Mouse (Mus musculus): ENCODE measurements at regions not wholly inside any gene's neighbourhood (a gene's known extent, or its start where the extent isn't known, plus 50 kb on each side); places are given as distances from the start of the nearest gene placed in this dataset.

DNA sequence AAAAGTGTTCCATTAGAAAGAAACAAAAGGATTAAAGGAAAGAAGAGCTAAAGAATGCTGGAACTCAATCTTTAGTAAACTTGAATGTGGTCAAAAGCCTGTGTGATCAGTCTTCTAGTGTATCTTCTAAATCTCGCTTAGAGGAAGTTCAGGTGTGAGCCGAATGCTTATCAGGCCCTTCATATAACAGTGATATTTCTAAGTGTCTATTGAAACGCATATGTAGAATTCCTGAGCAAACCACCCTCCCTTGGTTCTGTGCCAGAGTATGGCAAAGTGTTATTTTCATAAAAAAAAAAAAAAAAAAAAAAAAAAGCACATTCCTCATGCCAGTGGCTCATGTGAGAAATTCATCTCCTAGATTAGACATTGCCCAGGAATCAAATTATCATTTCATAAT is 681.2 kb downstream of the Hdgfl1 start:
- peak; percentile 77; the same call in 1 of the 2 replicates for ATAC-seq (ENCODE audit: low read depth)
- Histone ChIP-seq H3K27ac (ENCODE audit: low read length) (no peak overlapping the region), H3K36me3 (ENCODE audit: control insufficient read depth, insufficient read depth, low read length) (no peaks in the 10 kb centered on the region), H3K4me2 (ENCODE audit: low read depth, low read length) (no peak overlapping the region), H3K4me1 (replicated peaks; ENCODE audit: control insufficient read depth, insufficient read depth, low read length) (no peaks in the 10 kb centered on the region), H3K9ac (ENCODE audit: low read length) (no peak overlapping the region), H3K9me3 (ENCODE audit: control insufficient read depth, low read length) (no peaks in the 10 kb centered on the region), H3K27me3 (ENCODE audit: control insufficient read depth, insufficient read depth, low read depth, low read length) (no peaks in the 10 kb centered on the region), H3K4me3 (ENCODE audit: low read length) (no peak overlapping the region)
- 34% methylated on average over 3 of the region's 3 CpGs for WGBS

DNA sequence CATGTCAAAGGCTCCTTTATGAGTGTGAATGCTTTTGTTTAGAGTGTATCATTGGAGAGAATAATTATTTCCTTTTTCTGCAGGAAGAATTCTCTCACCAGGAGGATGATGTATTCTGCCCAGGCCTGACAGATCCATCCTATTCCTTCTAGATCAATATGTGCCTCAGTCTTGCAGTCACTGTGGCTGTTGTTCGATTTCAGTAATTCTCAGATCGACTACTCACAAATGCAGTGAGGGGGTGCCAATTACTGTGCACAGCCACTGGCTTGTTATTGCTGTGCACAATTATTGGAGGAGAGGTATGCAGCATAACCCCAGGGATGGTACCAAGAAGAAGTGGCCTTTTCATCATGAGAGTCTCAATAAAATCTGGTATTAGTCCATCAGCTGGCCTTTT is 689.2 kb downstream of the Hdgfl1 start:
- Histone ChIP-seq H3K9me3 (ENCODE audit: control insufficient read depth, low read length) (no peaks in the 10 kb centered on the region), H3K27ac (ENCODE audit: low read length) (no peak overlapping the region), H3K36me3 (ENCODE audit: control insufficient read depth, insufficient read depth, low read length) (no peaks in the 10 kb centered on the region), H3K4me2 (ENCODE audit: low read depth, low read length) (no peak overlapping the region), H3K4me3 (ENCODE audit: low read length) (no peak overlapping the region), H3K27me3 (ENCODE audit: control insufficient read depth, insufficient read depth, low read depth, low read length) (no peaks in the 10 kb centered on the region), H3K4me1 (replicated peaks; ENCODE audit: control insufficient read depth, insufficient read depth, low read length) (no peaks in the 10 kb centered on the region), H3K9ac (ENCODE audit: low read length) (no peak overlapping the region)
- no peak for ATAC-seq (ENCODE audit: low read depth)
- WGBS, result 87% methylated on average over 2 of the region's 2 CpGs

DNA sequence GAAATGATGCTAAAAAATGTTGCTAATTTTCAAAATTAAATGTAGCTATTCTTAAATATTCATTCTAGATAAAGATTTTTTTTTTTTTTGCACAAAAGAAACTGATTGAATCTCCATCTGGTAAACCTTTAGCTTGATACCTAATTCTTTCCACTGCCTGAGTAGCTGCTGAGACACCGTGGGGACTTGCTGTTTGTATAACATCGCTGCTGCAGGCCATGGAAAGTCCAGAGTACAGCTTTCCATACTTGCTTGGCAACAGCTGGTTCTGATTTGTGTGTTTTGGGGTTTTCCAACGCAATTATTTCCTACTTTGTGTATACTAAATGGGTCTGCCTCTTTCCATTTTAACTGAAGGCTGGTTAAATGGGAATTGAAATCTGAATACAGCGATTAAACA is 689.7 kb downstream of the Hdgfl1 start:
- no peak for ATAC-seq (ENCODE audit: low read depth)
- Histone ChIP-seq H3K27me3 (ENCODE audit: control insufficient read depth, insufficient read depth, low read depth, low read length) (no peaks in the 10 kb centered on the region), H3K27ac (ENCODE audit: low read length) (no peak overlapping the region), H3K4me3 (ENCODE audit: low read length) (no peak overlapping the region), H3K9ac (ENCODE audit: low read length) (no peak overlapping the region), H3K36me3 (ENCODE audit: control insufficient read depth, insufficient read depth, low read length) (no peaks in the 10 kb centered on the region), H3K4me1 (replicated peaks; ENCODE audit: control insufficient read depth, insufficient read depth, low read length) (no peaks in the 10 kb centered on the region), H3K4me2 (ENCODE audit: low read depth, low read length) (no peak overlapping the region), H3K9me3 (ENCODE audit: control insufficient read depth, low read length) (no peaks in the 10 kb centered on the region)
- 53% methylated on average over 4 of the region's 4 CpGs for WGBS

DNA sequence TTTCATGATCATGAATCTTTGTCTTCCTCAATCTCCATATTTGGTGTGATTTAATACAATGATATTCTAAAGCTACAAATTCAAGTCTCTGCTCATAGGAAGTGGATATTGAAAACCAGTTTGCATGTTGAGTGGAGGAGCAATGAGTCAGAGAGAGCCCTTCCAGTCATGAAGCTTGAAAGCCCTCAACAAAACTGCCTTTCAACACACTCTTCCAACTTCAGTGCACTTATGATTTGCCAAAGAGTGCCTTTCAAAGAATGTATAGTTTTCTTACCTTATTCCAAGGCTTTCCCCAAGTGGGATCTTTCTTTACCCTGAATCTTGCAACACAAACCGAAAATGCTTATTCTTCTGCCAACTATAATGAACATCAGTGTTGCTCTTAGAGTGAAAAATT is 690.6 kb downstream of the Hdgfl1 start:
- Histone ChIP-seq H3K4me2 (ENCODE audit: low read depth, low read length) (no peak overlapping the region), H3K27me3 (ENCODE audit: control insufficient read depth, insufficient read depth, low read depth, low read length) (no peaks in the 10 kb centered on the region), H3K9ac (ENCODE audit: low read length) (no peak overlapping the region), H3K9me3 (ENCODE audit: control insufficient read depth, low read length) (no peaks in the 10 kb centered on the region), H3K27ac (ENCODE audit: low read length) (peak overlapping the region; percentile 62), H3K36me3 (ENCODE audit: control insufficient read depth, insufficient read depth, low read length) (no peaks in the 10 kb centered on the region), H3K4me3 (ENCODE audit: low read length) (no peak overlapping the region), H3K4me1 (replicated peaks; ENCODE audit: control insufficient read depth, insufficient read depth, low read length) (no peaks in the 10 kb centered on the region)
- 70% methylated on average over 1 of the region's 1 CpGs for WGBS
- peak; percentile 51 for ATAC-seq (ENCODE audit: low read depth)

DNA sequence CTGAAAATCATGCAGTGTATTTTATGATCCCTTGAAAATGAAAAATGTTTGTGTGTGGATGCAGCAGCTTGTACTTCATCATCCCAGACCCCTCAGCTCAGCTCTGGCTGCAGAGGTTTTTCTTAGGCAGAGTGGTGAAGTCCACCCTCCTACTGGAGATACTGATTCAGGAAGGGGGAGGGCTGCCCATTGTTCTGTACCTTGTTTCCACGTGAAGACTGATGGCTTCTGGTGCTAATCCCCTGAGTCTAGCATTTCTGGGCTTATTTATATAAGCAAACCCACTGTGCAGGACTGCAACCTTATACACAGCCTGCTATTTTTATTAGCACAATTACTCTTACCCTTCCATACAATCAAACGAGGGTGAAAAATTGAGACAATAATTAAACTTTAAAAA is 708.6 kb downstream of the Hdgfl1 start:
- no peak for ATAC-seq (ENCODE audit: low read depth)
- no peaks in the 10 kb centered on the region for H3K9me3 ChIP-seq (ENCODE audit: control insufficient read depth, low read length)
- no peak overlapping the region for H3K4me2 ChIP-seq (ENCODE audit: low read depth, low read length)
- no peaks in the 10 kb centered on the region for H3K27me3 ChIP-seq (ENCODE audit: control insufficient read depth, insufficient read depth, low read depth, low read length)
- H3K9ac ChIP-seq (ENCODE audit: low read length), result no peak overlapping the region
- H3K4me3 ChIP-seq (ENCODE audit: low read length), result no peak overlapping the region
- no peaks in the 10 kb centered on the region for H3K36me3 ChIP-seq (ENCODE audit: control insufficient read depth, insufficient read depth, low read length)
- H3K27ac ChIP-seq (ENCODE audit: low read length), result no peak overlapping the region
- WGBS, result 33% methylated on average over 2 of the region's 2 CpGs
- H3K4me1 ChIP-seq (replicated peaks; ENCODE audit: control insufficient read depth, insufficient read depth, low read length), result no peaks in the 10 kb centered on the region

DNA sequence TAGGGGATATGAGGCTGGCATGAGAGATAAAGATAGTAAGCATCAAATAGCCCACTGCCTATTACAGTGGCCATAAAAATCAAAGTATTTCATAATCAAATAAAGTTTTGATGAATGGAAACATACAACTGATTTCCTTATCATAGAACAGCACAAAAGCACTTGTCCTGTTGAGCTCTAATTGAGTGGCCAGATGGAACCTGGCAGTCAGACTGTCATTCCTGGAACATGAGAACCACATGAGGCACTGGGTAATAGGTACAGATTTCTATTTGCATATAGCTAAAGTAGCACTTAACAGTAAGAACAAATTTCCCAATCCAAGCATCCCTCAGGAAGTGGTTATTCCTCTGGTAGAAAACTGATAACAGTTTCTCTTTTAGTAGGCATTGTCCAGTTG is 732.3 kb downstream of the Hdgfl1 start:
- Histone ChIP-seq H3K9me3 (ENCODE audit: control insufficient read depth, low read length) (no peaks in the 10 kb centered on the region), H3K27ac (ENCODE audit: low read length) (no peak overlapping the region), H3K4me1 (replicated peaks; ENCODE audit: control insufficient read depth, insufficient read depth, low read length) (no peaks in the 10 kb centered on the region), H3K27me3 (ENCODE audit: control insufficient read depth, insufficient read depth, low read depth, low read length) (no peaks in the 10 kb centered on the region), H3K4me2 (ENCODE audit: low read depth, low read length) (no peak overlapping the region), H3K4me3 (ENCODE audit: low read length) (no peak overlapping the region), H3K36me3 (ENCODE audit: control insufficient read depth, insufficient read depth, low read length) (no peaks in the 10 kb centered on the region), H3K9ac (ENCODE audit: low read length) (no peak overlapping the region)
- no peak for ATAC-seq (ENCODE audit: low read depth)

DNA sequence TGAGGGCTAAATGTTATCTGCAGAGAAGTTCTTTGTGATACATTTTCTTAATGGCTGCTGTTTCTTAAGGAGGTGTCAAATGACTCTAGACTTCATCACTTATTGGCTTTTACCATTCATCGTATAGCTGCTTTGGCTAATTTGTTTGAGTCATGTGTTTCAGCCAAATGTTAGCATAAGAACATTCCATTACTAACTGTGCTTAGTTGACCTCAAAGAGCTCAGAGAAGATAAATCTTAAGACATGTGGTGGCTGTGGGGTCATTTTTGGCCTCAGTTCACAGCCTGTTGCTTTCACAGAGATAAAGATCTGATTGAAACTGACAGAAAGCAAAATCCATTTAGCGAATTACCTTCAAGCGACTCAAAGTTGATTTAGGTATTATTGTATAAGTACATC is 743.6 kb downstream of the Hdgfl1 start:
- ATAC-seq (ENCODE audit: low read depth), result no peak
- no peaks in the 10 kb centered on the region for H3K36me3 ChIP-seq (ENCODE audit: control insufficient read depth, insufficient read depth, low read length)
- H3K27ac ChIP-seq (ENCODE audit: low read length), result no peak overlapping the region
- no peaks in the 10 kb centered on the region for H3K4me1 ChIP-seq (replicated peaks; ENCODE audit: control insufficient read depth, insufficient read depth, low read length)
- no peaks in the 10 kb centered on the region for H3K27me3 ChIP-seq (ENCODE audit: control insufficient read depth, insufficient read depth, low read depth, low read length)
- no peak overlapping the region for H3K4me2 ChIP-seq (ENCODE audit: low read depth, low read length)
- no peaks in the 10 kb centered on the region for H3K9me3 ChIP-seq (ENCODE audit: control insufficient read depth, low read length)
- H3K9ac ChIP-seq (ENCODE audit: low read length), result no peak overlapping the region
- no peak overlapping the region for H3K4me3 ChIP-seq (ENCODE audit: low read length)
- 26% methylated on average over 3 of the region's 3 CpGs for WGBS

DNA sequence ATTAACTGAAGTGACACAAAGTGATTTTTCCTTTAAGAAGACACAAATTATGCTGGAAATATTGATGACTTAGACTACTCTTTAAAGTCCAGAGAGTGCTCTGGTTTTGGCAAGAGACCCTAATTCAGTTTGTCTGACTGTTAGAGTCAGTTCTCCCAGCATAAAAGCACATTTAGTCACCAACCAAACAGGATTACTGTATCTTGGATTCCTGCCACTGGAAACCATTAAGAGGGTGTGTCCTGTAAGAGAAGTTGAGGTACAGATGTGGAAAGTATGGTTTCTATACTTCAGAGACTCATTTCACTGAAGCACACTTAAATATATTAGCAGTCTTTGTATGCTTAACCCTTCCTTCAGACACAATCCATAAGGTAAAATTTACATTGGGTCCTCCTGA is 745.3 kb downstream of the Hdgfl1 start:
- Histone ChIP-seq H3K27me3 (ENCODE audit: control insufficient read depth, insufficient read depth, low read depth, low read length) (no peaks in the 10 kb centered on the region), H3K4me2 (ENCODE audit: low read depth, low read length) (no peak overlapping the region), H3K9ac (ENCODE audit: low read length) (no peak overlapping the region), H3K36me3 (ENCODE audit: control insufficient read depth, insufficient read depth, low read length) (no peaks in the 10 kb centered on the region), H3K4me3 (ENCODE audit: low read length) (no peak overlapping the region), H3K27ac (ENCODE audit: low read length) (no peak overlapping the region), H3K9me3 (ENCODE audit: control insufficient read depth, low read length) (no peaks in the 10 kb centered on the region), H3K4me1 (replicated peaks; ENCODE audit: control insufficient read depth, insufficient read depth, low read length) (no peaks in the 10 kb centered on the region)
- no peak for ATAC-seq (ENCODE audit: low read depth)

DNA sequence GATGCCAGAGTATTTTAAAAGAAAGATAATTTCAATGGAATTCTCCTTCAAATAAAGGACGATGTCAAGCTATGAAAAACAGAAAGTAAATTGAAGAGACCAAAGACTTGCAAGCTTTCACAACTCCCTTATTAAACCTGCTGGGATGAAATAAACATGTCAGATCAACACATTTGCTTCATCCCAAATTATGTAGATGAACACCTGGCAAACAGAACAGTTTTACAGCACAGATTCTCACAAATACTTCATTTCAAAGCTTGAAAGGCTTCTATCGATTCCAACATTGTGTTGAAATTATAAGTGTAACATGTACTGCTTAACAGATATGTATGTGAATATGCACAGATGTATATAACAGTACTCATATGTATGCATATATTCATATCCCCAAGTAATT is 749.5 kb downstream of the Hdgfl1 start:
- H3K27ac ChIP-seq (ENCODE audit: low read length), result no peak overlapping the region
- no peak for ATAC-seq (ENCODE audit: low read depth)

DNA sequence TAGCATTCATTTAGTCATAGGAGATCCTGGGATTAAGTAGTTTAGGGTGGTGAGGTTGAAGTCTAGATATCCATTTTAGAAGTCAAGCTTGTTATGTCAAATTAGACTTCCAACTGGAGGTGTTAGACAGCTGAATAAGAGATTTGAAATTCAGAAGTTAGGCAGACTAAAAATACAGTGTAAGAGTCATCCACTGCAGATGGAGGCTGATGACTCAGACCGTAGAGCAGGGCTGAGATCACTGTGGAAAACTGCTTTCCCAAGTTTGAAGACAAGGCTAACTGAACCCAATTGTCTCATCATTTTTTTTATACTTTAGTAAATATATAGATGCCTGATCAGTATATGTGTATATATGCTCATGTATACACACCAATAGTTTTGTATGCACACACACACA is 738.8 kb upstream of the Nrsn1 start:
- Histone ChIP-seq H3K9me3 (ENCODE audit: control insufficient read depth, low read length) (no peaks in the 10 kb centered on the region), H3K36me3 (ENCODE audit: control insufficient read depth, insufficient read depth, low read length) (no peaks in the 10 kb centered on the region), H3K4me2 (ENCODE audit: low read depth, low read length) (no peak overlapping the region), H3K9ac (ENCODE audit: low read length) (no peak overlapping the region), H3K4me3 (ENCODE audit: low read length) (no peak overlapping the region), H3K27me3 (ENCODE audit: control insufficient read depth, insufficient read depth, low read depth, low read length) (no peaks in the 10 kb centered on the region), H3K27ac (ENCODE audit: low read length) (no peak overlapping the region), H3K4me1 (replicated peaks; ENCODE audit: control insufficient read depth, insufficient read depth, low read length) (no peaks in the 10 kb centered on the region)
- WGBS, result 81% methylated on average over 1 of the region's 1 CpGs
- ATAC-seq (ENCODE audit: low read depth), result no peak

More for the DNA sequence above, 749.5 kb downstream of the Hdgfl1 start:
- no peak overlapping the region for H3K9ac ChIP-seq (ENCODE audit: low read length)
- H3K36me3 ChIP-seq (ENCODE audit: control insufficient read depth, insufficient read depth, low read length), result no peaks in the 10 kb centered on the region
- no peak overlapping the region for H3K4me3 ChIP-seq (ENCODE audit: low read length)
- H3K9me3 ChIP-seq (ENCODE audit: control insufficient read depth, low read length), result no peaks in the 10 kb centered on the region
- no peaks in the 10 kb centered on the region for H3K4me1 ChIP-seq (replicated peaks; ENCODE audit: control insufficient read depth, insufficient read depth, low read length)
- 77% methylated on average over 2 of the region's 2 CpGs for WGBS
- no peaks in the 10 kb centered on the region for H3K27me3 ChIP-seq (ENCODE audit: control insufficient read depth, insufficient read depth, low read depth, low read length)
- no peak overlapping the region for H3K4me2 ChIP-seq (ENCODE audit: low read depth, low read length)
